Mouse (Mus musculus): ENCODE results near the gene Prep.
"Not testable (repeated sequence)": the region's sequence is repeated elsewhere in the genome, so short reads cannot be mapped to it uniquely, and the experiment has no call there.

Prep gene

GRCm38 (mm10) chr10:45118389-45118788 is 51.4 kb downstream of the Prep start:
- no peak for DNase-seq (ENCODE audit: low spot score)

GRCm38 (mm10) chr10:45121637-45122036 is 54.6 kb downstream of the Prep start:
- DNase-seq (ENCODE audit: low spot score), result no peak

GRCm38 (mm10) chr10:45122476-45122875 is 55.5 kb downstream of the Prep start:
- DNase-seq (ENCODE audit: low spot score), result no peak

GRCm38 (mm10) chr10:45123011-45123410 is 56.0 kb downstream of the Prep start:
- no peak for DNase-seq (ENCODE audit: low spot score)

- DNase-seq (ENCODE audit: low spot score), result no peak
These were observed 62.1 kb downstream of the Prep start for GRCm38 (mm10) chr10:45129105-45129504.

GRCm38 (mm10) chr10:45130004-45130403 is 63.0 kb downstream of the Prep start:
- no peak for DNase-seq (ENCODE audit: low spot score)

- peak; percentile 28 for DNase-seq (ENCODE audit: low spot score)
These were observed 65.4 kb downstream of the Prep start for GRCm38 (mm10) chr10:45132371-45132770.

- DNase-seq (ENCODE audit: low spot score), result no peak
These were observed 69.8 kb downstream of the Prep start for GRCm38 (mm10) chr10:45136806-45137205.

- DNase-seq (ENCODE audit: low spot score), result no peak
These were observed 72.9 kb downstream of the Prep start for GRCm38 (mm10) chr10:45139910-45140309.

GRCm38 (mm10) chr10:45140474-45141212 is 73.6 kb downstream of the Prep start:
- DNase-seq (ENCODE audit: low spot score), result no peak

- no peak for DNase-seq (ENCODE audit: low spot score)
These were observed 75.4 kb downstream of the Prep start for GRCm38 (mm10) chr10:45142359-45142758.

- DNase-seq (ENCODE audit: low spot score), result no peak
These were observed 77.2 kb downstream of the Prep start for GRCm38 (mm10) chr10:45144038-45144817.

- peak; percentile 25 for DNase-seq (ENCODE audit: low spot score)
These were observed 79.8 kb downstream of the Prep start for GRCm38 (mm10) chr10:45146821-45147220.

- peak; percentile 41 for DNase-seq (ENCODE audit: low spot score)
These were observed 84.1 kb downstream of the Prep start for GRCm38 (mm10) chr10:45151137-45151536.

- no peak for DNase-seq (ENCODE audit: low spot score)
These were observed 85.0 kb downstream of the Prep start for GRCm38 (mm10) chr10:45151771-45152692.

- no peak for DNase-seq (ENCODE audit: low spot score)
These were observed 87.6 kb downstream of the Prep start for GRCm38 (mm10) chr10:45154557-45155060.

- no peak for DNase-seq (ENCODE audit: low spot score)
These were observed 98.8 kb downstream of the Prep start for GRCm38 (mm10) chr10:45165851-45166250.

- no peak for DNase-seq (ENCODE audit: low spot score)
These were observed 106.9 kb downstream of the Prep start for GRCm38 (mm10) chr10:45173927-45174326.

GRCm38 (mm10) chr10:45174345-45174744 is 107.3 kb downstream of the Prep start:
- DNase-seq (ENCODE audit: low spot score), result no peak

- DNase-seq (ENCODE audit: low spot score), result not testable (repeated sequence)
These were observed 110.8 kb downstream of the Prep start, which contains the start of gene Popdc3 for GRCm38 (mm10) chr10:45177798-45178197. Gene Popdc3 (plus strand): TSS chr10:45178098.

GRCm38 (mm10) chr10:45180677-45181326 is 113.8 kb downstream of the Prep start:
- no peak for DNase-seq (ENCODE audit: low spot score)

All from retina, embryonic 14.5 days (tissue).